Mouse (Mus musculus) cerebellum, adult 9-11 months (tissue): ENCODE results near the gene Gucy2d.

Experiments used
- DNase-seq: peaks from one replicate; pipeline ENCODE4 v3.0.0; 2022

The Gucy2d gene

DNA sequence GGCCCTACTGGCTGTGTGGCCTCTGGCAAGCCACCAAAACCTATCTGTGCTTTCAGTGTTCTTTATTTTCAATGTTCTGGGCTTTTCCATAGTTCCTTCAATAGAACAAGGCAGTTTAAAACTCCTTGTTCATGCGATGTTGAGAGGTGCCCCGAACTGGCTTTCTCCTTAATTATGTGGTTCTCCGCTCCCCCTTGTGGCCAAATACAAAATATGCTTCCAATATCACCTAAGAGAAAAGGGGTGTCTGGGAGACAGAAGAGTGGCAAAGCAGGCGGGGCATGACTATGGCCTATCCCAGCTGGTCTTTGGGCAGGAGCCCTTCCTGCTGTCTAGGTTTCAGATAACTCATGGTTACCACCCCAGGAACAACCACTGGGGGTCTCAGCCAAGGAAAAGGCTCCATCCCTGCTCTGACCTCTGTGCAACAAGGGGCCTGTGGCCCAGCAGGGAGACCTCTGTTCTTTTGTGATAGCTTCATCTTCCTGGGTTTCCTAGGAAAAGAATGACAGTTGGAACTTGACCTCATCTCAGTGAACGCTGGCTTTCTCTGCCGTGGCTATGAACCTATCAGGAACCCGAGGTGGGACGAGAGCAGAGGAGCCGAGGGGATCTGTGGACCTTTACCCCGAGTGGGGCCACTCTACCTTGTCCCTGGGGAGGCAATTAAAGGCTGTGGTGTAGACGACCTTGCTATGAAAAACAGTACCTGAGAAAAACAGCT, 7.5 kb downstream of the Gucy2d start:
- DNase-seq: no peak

DNA sequence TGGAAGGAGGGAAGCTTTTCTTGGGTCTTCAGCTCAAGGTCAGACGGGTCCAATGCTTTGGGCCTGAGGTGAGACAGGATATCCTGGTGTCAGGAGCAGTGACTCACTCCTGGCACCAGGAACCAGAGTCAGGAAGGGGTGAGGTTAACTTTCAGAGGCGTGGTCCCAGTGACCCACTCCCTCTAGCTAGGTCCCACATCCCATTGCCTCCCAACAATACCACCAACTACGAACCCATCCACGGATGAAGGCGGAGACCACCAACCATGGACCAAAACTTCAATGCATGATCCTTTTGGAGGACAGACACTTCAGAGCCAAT, 8.1 kb downstream of the Gucy2d start:
- DNase-seq: no peak

DNA sequence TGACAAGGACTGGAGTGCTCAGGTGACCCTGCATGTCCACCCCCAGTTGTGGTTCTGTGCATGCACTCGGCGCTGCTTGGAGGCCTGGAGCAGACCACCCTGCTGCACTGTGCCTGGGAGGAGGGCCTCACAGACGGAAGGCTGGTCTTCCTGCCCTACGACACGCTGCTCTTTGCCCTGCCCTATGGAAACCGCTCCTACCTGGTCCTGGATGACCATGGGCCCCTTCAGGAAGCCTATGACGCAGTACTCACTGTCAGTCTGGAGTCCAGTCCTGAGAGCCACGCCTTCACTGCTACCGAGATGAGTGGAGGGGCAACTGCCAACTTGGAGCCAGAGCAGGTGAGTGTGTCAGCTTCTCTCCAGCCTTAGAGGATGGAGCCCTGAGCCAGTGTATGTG, 9.5 kb downstream of the Gucy2d start:
- DNase-seq: no peak

DNA sequence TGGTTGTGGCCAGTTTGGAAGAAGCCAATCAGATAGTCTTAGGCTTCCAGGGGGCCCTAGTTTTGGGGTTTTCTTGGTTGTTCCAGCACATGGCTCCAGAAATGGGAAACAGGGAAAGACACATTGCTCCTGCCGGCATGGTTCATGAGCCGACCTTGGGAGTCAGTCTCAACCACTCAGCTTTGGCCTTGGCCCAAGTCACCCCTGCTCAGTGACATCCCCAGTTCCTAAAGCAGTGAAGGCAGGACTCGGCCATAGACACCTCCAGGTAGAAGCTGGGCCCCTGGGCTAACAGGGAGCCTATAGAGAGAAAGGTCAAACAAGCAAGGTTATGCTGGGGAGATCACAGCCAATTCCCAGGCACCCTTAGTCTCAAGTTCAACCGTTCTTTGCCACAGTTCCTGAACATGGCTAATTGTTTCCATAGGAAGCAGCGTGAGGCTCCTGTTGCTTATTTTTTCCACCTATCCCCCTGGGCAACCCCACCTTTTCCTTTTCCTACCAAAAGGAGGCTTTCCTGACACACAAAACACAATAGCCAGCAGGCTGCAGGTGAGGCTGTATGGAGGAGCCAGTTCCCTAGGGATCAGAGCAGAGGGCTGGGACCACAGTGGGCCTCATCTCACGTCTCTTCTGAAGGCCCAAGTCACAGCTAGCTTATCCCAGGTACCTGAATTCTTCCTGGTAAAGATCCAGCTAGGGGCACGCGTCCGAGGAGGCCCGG, 14.3 kb downstream of the Gucy2d start:
- no peak for DNase-seq

DNA sequence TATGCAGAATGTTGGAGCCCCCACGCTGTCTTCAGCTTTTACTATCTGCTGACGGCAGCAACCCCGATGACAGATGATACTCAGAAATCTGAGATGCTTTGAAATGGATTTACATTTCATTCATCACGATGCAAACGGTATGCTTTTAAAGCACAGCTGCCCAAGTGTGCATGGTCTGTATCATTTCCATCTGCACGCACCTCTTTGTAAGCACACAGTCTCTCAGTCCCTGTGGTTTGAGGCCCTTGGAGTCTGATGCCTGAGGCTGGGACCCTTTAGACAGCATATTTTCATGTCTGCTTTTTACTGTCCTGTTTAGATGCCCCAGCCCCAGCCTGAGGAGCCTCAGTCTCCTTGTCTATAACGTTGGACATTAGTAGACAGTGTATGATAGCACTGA, 20.1 kb downstream of the Gucy2d start:
- DNase-seq: no peak

DNA sequence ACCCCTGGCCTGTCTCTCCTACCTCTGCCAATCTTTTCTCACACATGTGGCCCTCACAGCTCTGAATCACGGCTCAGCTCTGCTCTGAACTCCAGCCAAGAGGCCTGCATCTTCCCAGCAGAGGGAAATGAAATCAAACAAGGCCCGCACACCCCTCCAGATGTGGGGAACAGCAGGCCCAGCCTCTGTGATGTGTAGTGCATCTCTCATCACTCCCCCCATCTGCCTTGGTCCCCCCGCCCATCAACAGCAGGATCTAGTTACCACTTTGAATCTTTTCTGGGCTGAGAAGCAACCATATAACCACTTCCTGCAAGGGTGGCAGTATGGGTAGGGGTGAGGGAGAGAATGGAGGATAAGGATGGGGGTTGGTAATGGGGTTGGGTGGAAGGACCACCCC, 28.9 kb downstream of the Gucy2d start:
- no peak for DNase-seq

DNA sequence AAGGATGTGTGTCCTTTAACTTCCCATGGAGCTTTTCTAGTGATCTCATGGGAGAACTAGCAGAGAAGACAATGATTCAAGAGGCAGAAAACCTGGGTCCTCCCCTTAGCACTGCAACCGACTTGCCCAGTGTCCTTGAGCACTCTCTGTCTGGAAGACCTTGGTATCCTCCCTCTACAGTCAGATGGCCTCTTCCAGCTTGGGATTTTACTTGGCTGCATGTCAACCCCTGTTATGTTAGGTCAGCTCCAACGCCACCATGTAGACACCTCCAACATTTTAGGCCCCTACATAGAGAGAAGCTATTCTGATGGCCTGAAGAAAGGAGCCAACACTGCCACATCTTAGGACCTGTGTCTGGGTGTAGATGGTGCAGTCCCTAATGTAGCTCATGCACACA, 32.3 kb downstream of the Gucy2d start:
- no peak for DNase-seq

DNA sequence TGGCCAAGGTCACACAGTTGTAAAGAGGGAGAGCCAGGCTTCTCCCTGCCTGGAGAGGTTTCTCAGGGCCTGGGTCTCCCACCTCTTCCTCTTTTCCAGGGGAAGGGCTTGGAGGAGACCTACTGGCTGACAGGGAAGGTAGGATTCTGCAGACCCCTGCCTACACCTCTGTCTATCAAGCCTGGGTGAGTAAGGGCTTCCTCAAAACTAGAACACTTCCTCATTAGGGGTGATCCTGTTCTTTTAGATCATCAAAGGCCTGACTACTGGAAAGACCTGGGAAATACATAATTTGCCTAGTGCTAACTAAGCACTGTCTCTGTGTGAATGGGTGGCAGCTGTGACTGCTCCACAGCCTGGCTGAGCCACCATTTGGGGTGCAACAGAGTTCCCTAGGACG, 34.3 kb downstream of the Gucy2d start:
- no peak for DNase-seq

DNA sequence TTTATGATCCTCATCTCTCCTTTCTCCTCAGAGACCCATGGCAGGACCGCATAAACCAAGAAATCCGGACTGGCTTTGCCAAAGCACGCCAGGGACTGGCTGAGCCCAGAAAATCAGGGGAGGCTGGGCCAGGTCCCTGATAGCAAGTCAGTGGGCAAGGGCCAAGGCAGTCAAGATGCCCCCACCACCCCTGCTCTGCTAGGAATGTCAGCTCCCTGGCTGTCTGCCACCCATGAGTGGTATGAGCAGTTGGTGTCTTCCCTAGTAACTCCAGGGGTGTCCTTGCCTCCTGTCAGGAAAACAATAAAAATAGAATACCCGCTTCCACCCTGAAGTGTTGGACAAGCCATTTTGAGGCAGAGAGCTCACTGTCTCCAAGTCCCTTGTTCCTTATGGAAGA, 36.9 kb downstream of the Gucy2d start:
- DNase-seq: peak; percentile 75

DNA sequence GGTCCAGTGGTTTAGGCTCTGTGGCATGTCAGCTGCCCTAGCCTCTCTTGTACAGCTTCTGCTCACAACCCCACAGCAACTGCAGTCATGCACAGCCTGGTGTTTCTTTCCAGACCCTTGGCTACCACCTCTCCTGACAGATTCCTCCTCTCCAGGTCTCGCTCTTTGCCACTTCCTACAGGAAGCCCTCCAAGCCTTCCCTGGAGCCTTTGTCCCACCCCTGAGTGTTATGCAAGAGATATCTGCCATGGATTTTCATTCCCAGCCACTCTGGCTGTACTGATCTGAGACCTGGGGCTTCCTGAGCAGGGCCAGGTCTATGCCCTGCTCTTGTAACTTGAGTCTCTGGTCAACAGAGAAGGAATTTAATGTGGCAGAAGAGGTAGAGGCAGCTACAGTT, 40.3 kb downstream of the Gucy2d start:
- DNase-seq: no peak

DNA sequence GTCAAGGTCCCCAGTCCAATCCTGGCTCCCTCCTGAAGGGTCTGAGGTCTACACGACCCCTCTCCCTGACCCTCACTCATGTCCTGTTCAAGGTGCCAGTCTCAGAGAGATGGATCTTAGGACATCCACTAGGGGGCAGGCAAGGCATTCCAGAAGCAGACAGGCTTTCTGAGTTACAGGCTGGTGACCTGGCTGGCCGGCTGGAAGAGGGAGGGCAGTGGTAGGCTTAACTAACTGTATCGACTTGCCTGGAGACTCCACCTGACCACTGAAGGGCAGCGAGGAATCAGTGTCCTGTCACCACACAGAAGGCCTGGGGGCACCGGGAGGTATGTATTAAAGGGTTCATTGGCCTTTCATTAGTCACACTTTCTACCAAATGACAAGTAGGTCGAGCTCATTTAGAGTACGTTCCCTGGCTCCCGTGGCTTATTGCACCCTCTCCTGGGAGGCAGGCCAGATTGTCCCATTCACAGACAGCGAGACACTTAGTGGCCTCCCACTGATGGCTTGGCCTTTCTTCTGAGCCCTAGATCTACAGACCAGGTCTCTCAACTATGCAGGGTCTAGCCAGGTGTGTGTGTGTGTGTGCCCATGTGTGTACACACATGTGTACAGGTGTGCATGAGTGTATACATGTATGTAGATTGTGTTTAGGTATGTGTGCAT, 41.0 kb downstream of the Gucy2d start:
- DNase-seq: peak; percentile 84

DNA sequence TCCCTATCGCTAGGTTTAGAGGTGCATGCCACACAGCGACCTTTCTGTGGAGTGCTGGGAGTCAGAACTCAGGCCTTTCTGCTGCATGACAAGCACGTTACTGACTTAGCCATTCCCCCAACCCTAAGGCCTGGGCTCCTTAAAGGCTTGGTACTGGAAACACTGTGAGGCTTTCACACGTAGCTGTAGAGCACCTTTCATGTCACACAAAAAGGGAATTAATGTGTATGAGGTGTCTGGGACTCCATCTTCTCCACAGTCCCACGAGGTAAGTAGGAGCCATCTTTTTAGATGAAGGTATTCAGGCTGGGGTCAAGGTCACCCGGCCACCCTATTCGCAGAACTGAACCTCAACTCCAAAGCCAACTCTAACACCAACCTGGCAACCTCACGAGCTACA, 41.6 kb downstream of the Gucy2d start:
- no peak for DNase-seq

DNA sequence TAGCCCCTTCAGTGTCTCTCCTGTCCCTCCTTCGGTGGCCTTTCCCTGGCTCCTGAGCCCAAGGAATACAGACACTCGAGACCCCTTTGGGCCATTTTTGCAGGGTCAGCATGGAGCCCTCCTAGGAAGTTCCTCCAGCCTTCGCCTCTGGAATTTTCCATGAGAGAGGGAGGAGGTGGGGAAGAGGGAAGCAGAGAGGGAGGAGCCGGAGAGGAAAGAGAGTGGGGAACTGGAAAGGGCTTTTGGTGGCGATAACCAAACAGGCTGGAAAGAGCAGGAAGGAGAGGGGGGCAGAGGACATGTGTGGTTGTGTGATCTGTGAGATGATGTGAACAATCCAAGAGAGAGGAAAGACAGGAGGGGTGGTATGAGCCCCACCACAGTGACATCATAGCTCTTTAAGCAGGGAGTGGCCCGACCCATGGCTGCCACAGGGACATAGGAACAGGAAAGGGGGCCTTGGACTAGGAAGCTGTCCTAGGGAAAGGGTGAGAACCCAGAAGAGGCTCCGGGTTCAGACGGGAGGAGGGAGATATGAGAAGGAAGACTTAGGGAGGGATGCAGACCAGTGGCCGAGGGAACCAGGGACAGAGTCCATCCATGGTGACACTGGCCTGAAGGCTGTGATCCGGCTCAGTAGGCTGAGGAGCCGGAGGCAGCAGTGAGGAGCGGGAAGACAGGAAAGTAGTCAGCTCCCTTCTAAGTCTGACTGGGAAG, 42.5 kb downstream of the Gucy2d start:
- DNase-seq: no peak

DNA sequence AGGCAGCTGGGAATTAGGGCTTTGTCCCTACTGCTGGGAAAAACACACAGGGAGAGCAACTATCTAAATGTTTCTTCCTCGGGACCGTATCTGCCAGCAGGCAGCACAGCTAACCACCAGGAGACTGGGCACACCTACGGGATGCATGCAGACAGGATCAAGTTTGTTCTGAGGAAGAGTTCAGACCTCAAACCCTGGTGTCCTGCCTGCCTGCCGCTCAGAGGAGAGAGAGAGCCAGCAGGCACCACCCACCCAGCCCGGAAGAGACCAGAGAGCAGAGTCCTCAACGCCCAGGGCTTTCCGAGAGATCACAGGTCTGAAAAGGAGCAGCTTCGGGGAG, 43.0 kb downstream of the Gucy2d start:
- no peak for DNase-seq

DNA sequence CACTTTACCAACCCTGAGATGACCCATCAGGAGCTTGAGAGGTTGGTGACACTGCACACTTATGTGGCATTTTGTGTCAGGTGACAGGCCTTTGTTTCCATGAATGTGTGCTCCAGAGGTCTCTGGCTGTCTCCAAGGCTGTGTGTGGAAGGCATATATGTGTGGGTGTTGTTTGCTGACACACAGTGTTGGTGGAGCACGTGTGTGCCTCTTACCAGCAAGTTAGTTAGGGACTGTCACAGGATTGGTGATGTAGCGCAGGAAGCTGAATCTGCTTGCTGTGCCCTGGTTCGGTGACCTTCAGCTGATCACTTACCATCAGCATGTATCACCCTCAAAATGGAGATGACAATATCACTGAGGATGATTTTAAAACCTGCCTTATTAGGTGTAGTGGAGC, 44.7 kb downstream of the Gucy2d start:
- no peak for DNase-seq

DNA sequence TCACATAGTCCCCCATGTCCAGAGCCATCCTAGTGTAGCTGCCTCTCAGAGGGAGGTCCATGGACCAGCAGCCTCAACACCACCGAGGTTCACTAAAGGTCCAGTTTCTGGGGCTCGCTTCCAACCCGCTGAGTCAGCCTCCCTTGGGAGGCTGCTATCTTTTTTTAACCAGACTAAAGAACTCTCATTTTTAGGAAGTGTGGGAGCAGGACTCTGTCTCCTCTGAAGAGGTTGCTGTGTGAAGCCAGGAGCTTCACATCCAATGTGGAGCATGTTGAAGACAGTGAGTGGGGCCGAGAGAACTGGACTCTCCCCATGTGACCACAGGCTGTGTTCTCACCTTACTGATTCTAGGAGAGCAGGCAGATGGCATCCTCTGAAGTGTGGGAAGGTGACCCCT, 45.3 kb downstream of the Gucy2d start:
- no peak for DNase-seq

DNA sequence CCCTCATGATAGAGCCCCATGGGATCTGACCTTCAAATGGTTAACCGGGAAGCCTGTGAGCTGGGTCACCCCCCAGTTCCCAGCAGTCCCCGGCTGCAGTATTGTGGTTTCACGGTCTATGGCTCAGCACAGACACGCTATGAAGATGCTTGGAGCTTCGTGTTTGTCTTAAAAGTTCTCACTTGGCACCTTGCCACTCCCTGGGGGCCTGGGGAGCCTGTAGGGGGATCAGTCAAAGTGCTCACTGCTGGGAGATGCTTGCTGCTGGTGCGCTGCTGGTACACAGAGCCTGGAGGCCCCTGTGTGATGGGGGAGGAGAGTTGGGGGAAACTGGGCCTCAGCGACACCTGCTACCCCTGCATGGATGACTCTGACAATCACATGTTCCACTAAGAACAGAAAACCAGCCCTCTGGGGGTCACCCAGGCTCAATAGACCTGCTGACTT, 46.3 kb downstream of the Gucy2d start:
- DNase-seq: no peak

DNA sequence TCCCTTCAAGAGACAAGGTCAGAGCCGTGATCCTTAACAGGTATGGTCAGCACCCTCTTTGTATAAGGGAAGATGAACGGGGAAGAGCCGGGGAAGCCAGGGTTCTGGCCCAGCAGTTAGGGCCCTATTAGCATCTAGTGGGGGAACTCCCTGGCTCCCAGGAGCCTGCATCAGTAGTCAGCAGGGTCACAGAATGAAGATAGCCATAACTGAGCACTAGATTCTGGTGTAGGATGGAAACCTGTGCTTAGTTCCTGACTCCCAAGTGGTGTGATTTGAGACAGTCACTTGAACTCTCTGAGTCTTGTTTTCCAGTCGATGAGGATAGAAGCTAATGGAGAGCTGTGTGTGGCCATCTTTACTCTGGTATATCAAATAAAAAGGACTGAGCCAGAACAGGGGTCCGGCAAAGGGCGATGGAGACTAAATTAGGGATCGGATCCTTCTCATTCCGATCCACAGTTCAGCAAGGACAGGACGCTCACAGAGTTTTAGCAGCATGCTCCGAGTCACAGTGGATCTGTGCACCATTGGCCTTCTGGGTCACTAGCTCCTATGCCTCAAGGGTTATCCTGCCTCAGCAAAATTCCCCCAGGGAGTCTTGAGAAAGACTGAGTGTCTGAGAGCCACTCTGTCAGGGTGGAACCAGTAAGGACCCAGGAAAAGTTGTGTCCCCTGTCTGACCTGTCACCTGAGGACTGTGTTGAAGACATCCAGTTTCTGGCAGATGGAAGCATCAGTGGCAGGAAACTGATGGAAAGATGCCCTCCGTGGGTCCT, 47.2 kb downstream of the Gucy2d start:
- DNase-seq: no peak

DNA sequence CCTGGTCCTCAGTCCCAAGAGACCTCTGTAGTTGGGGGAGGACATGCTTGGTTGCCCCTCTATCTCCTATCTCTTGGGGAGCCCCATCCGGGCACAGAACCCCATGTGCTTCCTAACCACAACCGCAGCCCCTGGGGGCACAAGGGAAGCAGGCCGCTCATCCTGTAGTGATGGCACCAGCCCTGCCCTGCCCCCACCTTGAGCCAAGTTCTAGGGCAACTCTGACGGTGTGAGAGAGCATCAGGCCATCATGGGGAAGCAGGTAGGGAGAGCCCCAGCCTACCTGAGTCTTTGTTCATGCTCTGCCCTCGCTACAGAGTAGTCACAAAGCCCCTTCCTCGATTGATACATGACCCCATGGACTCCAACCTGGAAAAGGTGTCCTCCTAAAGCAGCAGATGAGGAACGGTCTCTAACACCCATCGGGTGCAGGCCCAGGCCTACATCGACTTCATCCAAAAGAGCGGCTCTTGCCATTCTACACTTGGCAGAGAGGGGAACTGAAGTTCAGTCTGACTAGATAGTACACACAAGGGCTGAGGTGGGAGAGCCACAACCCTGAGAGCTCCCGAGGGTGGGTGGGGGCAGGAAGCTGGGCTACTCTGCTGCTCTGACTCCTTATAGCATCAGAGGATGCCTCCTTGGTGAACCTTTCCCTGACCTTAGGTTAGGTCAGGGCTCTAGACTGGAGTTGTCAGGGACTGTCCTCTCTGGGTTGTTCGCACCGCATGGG, 48.3 kb downstream of the Gucy2d start:
- DNase-seq: no peak

DNA sequence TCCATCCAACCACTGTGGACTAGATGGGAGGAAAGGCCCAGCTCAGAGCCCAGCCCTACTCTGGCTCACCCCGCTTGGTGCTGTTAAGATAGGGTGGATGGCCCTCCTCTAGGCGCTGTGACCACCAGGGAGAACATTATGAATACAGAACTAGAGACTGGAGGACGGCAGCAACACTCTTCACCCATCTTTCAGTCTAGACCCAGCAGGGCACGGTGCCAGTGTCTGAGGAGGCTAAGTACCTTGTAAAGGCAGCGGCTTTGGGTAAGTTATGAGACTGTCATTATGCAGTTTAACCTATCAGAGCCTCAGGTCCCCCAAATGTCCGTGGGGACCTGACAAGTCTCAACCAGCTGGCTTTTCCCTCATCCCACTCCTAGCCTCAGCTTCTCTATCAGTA, 48.9 kb downstream of the Gucy2d start, which contains the start of gene Lrrc32:
Gene Lrrc32, plus strand, starts transcription at position 153 of the 400 bp plus-strand sequence.
- DNase-seq: no peak

DNA sequence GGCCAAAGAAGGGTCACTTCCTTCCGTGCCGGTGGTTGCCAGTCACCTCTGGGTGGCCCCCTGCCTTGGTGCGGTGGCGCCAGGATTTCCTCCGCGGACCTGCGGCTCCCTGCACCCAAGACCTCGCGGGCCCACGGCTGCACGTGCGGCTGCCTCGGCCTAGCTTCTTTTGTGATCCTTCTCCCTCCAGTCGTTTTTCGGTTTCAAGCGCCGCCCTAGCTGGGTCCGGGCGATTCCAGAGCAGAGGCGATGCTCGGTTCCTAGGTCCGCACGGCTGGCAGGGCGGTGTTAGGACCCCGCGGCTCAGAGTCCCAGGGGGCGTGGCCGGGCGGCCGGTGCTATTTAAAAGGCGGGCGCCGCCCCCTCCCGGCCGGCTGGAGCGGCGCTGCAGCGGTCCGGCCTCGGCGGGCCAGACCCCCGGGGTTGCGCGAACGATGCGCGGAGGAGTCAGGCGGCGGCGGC, 49.4 kb downstream of the Gucy2d start:
- DNase-seq: peak; percentile 53

DNA sequence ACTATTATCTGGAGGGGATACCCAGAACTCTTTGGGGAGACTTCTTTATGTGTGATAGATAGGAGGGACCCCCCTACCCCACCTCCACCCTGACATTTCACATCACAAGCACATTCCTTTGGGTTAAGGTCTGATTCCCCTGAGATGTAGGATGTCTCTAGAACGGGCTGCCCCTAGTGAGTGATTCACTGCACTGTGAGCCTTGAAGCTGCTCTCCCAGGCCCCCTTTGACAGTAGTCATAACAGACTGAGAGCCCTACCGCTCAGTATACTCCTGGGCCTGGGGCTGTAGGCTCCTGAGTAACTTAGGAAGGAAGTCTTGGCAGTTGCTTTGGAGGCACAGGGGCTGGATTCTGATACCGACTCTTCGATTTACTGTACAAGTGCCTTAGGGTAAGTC, 50.1 kb downstream of the Gucy2d start:
- no peak for DNase-seq
